Mouse (Mus musculus): Measurements from ENCODE around the gene Ube2q2. TPM values are rescaled to one million over a fixed set of nuclear protein-coding genes. Genes with fewer than 3 reads are reported as not detected.

The Ube2q2 gene
- total RNA-seq, 2 experiments from 2014 or later, result 11.1 to 15.4 TPM

Other genes starting within 250 kb of the Ube2q2 start
- gene Hykk, start 231.6 kb upstream of the Ube2q2 start, total RNA-seq (2015; ENCODE audit: low replicate concordance), result not detected in 2 replicates
- not detected in 2 replicates for gene Hykk, start 231.6 kb upstream of the Ube2q2 start, total RNA-seq (2017; ENCODE audit: low replicate concordance)
- 95.3 and 100 TPM in 2 replicates for gene Psma4, start 198.1 kb upstream of the Ube2q2 start, total RNA-seq (2015; ENCODE audit: low replicate concordance)
- gene Psma4, start 198.1 kb upstream of the Ube2q2 start, total RNA-seq (2017; ENCODE audit: low replicate concordance), result 59.4 and 91.6 TPM in 2 replicates
- gene AY074887, start 197.9 kb upstream of the Ube2q2 start, total RNA-seq (2015; ENCODE audit: low replicate concordance), result not detected in 2 replicates
- not detected in 2 replicates for gene AY074887, start 197.9 kb upstream of the Ube2q2 start, total RNA-seq (2017; ENCODE audit: low replicate concordance)
- not detected in 2 replicates for gene Chrna5, start 168.0 kb upstream of the Ube2q2 start, total RNA-seq (2015; ENCODE audit: low replicate concordance)
- gene Chrna5, start 168.0 kb upstream of the Ube2q2 start, total RNA-seq (2017; ENCODE audit: low replicate concordance), result not detected in 2 replicates
- gene Chrna3, start 122.3 kb upstream of the Ube2q2 start, total RNA-seq (2015; ENCODE audit: low replicate concordance), result not detected in 2 replicates
- not detected in 2 replicates for gene Chrna3, start 122.3 kb upstream of the Ube2q2 start, total RNA-seq (2017; ENCODE audit: low replicate concordance)
- not detected in 2 replicates for gene Chrnb4, start 100.1 kb upstream of the Ube2q2 start, total RNA-seq (2015; ENCODE audit: low replicate concordance)
- gene Chrnb4, start 100.1 kb upstream of the Ube2q2 start, total RNA-seq (2017; ENCODE audit: low replicate concordance), result not detected in 2 replicates
- 12.3 and 13.6 TPM in 2 replicates for gene Fbxo22, start 60.1 kb downstream of the Ube2q2 start, total RNA-seq (2015; ENCODE audit: low replicate concordance)
- gene Fbxo22, start 60.1 kb downstream of the Ube2q2 start, total RNA-seq (2017; ENCODE audit: low replicate concordance), result 9.8 and 10.2 TPM in 2 replicates
- gene Nrg4, start 178.0 kb downstream of the Ube2q2 start, total RNA-seq (2015; ENCODE audit: low replicate concordance), result 2.1 TPM in 2 replicates
- 1.7 and 2.4 TPM in 2 replicates for gene Nrg4, start 178.0 kb downstream of the Ube2q2 start, total RNA-seq (2017; ENCODE audit: low replicate concordance)
- gene Tmem266, start 178.1 kb downstream of the Ube2q2 start, total RNA-seq (2015; ENCODE audit: low replicate concordance), result not detected in 2 replicates
- gene Tmem266, start 178.1 kb downstream of the Ube2q2 start, total RNA-seq (2017; ENCODE audit: low replicate concordance), result not detected in 2 replicates